Mouse (Mus musculus) bone marrow macrophage, adult 2 months (primary cell): ENCODE results near the gene Ip6k3. TPM values are rescaled to one million over a fixed set of nuclear protein-coding genes. Genes with fewer than 3 reads are reported as not detected.

ENCODE experiments used
- H3K27ac ChIP-seq: 2 replicates; pipeline ENCODE4 v1.5.1; 2012; ENCODE audit warnings: low read depth, low read length; ENCODE audit not compliant: insufficient read depth
- H3K4me1 ChIP-seq: 2 replicates; pipeline ENCODE4 v1.6.1; 2012; ENCODE audit warnings: low read length; ENCODE audit not compliant: control insufficient read depth, insufficient read depth
- H3K4me3 ChIP-seq: 2 replicates; pipeline ENCODE4 v1.5.1; 2012; ENCODE audit warnings: mild to moderate bottlenecking, low read length, moderate library complexity; ENCODE audit not compliant: insufficient read depth
- CTCF ChIP-seq: IDR thresholded peaks from 2 replicates; pipeline ENCODE4 v1.5.1; 2012; ENCODE audit warnings: low read depth, mild to moderate bottlenecking, low read length, moderate library complexity
- POLR2A ChIP-seq: IDR thresholded peaks from 2 replicates; pipeline ENCODE4 v1.6.1; 2012; ENCODE audit warnings: mild to moderate bottlenecking, low read depth, low read length, borderline replicate concordance
- polyA plus RNA-seq: library from polyadenylated mRNA; stranded (reverse); fragments of >200 nt; gene quantifications from 2 replicates; pipeline ENCODE4 v1.2.4, GENCODE M21; 2012; ENCODE audit not compliant: missing spikeins, insufficient read depth, insufficient read length

The Ip6k3 gene
- polyA plus RNA-seq, 1 experiment: not detected

DNA sequence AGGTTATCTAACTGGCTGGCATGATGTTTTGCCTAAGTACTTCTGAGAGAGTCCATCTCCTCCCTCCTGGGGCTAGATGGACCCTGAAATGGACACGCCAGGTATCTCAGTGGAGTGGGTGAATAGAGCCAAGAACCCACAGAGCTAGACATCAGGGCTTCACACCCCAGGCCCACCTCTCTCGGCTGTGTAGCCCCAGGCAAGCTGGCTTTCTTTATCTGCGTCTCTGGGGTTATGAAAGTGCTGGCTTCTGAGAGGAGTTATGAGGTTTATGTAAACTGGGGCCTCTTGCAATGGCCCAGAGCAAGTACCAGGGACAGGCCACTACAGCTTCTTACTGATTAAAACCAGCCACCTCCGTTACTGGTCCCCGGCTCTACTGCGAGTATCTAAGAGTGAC, 12.7 kb downstream of the Ip6k3 start:
- no peak overlapping the region for H3K27ac ChIP-seq
- no peak for TF ChIP-seq POLR2A
- no peak for TF ChIP-seq CTCF
- no peak overlapping the region for H3K4me3 ChIP-seq
- H3K4me1 ChIP-seq: no peaks in the 10 kb centered on the region

DNA sequence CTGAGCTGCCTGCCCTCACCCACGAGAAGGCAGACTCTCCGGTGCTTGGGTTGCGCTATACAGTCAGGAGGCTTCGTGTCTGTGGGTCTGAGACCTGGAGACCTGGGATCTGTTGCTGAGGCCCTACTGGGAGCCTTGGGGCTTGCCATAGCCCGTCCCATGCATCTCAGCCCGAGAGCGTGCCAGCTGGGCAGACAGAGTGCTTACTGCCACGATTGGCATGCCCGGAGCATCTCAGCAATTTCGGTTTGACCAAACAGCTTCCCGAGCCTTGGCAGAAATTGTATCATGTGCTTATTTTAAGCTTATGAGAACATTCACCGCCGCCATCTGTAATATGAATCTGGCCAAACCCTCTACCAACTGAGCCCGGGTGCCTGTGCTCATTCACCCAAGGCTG, 13.3 kb downstream of the Ip6k3 start:
- H3K27ac ChIP-seq: no peak overlapping the region
- no peak for TF ChIP-seq CTCF
- TF ChIP-seq POLR2A: no peak
- H3K4me3 ChIP-seq: no peak overlapping the region
- no peaks in the 10 kb centered on the region for H3K4me1 ChIP-seq

DNA sequence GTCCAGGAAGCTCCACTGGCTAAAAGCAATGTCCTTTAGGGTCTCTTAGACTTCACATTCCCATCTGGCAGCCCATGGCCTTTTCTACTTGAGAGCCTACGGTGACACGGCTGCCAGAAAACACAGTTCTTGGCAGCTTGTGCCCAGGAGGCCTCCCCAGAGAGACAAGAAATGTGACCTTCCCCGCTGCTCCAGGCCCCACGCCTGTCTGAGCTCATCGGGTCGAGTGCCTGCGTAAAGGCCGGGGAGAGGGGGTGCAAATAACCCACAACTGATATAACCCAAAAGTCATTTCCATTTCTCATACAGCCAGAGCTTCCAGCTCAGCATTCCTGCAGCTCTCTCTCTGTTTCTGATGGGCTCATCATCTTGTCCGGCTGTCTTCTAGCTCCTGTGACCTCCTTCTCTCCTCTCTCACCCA, 13.8 kb downstream of the Ip6k3 start:
- Histone ChIP-seq H3K27ac (no peak overlapping the region), H3K4me3 (no peak overlapping the region), H3K4me1 (no peaks in the 10 kb centered on the region)
- no peak for TF ChIP-seq CTCF
- TF ChIP-seq POLR2A: no peak

DNA sequence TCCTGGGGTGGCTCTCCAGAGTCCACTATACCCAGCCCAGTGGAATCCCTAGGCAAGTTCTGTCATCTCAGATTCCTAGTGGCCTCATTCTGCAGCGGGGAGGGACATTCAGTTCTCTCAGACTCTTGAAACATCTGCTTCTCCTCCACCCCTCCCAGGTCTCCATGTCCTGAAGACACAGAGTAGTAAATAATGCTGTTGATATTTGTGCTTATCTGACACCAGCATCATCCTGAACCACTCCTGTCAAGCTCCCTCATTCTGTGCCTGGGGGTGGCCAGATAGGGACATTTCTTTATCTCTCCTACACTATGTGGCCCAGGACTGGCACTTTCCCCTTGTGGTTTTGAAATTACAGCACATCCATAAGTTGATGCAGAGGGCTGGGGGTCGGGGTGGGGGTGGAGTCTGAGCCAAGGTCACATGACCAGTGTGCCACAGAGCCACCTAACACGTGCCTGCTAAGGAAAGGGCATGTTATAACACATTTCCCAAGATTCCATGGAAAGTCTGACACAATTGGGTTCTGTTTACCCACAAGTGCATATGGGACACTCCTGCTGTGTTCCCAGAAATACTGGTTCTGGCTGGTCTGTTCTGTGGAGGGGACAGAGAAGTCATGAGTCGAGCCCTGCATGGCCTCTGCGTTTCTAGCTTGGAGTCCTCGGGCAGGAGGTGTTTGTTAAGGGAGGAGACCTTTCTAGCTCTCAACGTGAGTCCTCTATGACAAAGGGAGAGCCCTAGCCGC, 14.4 kb downstream of the Ip6k3 start:
- no peaks in the 10 kb centered on the region for H3K4me1 ChIP-seq
- H3K4me3 ChIP-seq: no peak overlapping the region
- H3K27ac ChIP-seq: no peak overlapping the region
- no peak for TF ChIP-seq POLR2A
- no peak for TF ChIP-seq CTCF

DNA sequence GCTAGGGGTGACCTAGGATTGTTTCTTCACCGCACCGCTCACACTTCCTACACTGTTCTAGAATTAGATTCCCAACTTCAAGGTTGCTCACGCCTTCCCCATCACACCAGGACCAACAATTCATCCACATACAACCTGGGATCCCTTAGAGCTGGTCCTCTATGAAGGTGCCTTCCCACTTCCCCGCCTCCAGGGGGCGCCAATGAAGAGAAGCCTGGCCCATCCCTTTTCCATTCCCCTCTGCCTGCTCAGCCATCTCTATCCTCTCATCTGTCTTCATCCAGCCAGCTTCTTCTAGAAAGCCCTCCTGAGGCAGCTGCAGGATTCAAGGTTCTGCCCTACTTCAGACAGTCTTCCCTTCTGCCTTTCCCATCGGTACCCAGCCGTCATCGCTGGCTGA, 16.2 kb downstream of the Ip6k3 start:
- TF ChIP-seq CTCF (peak; percentile 53; the same call in 1 of the 2 replicates), POLR2A (no peak)
- H3K4me1 ChIP-seq: no peaks in the 10 kb centered on the region
- no peak overlapping the region for H3K27ac ChIP-seq
- no peak overlapping the region for H3K4me3 ChIP-seq

DNA sequence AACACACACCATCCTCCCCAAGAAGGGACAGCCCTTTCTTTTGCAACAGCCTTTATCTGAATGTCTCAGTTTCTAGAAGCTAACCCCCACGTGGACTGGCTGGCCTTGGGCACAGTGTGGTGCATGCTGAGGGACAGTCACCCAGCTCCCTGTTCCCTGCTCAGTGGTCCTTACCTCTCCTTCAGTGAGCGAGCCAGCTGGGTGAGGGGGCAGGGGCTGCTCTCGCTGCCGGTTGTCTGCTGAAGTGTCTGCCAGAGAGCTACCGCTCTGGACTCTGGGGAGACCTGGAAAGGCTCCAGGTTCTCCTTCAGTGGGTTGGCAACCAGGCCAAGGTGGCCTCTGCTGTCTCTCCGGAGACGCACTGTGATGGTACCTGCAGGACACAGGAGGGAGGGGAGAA, 16.7 kb downstream of the Ip6k3 start:
- TF ChIP-seq POLR2A: no peak
- no peak for TF ChIP-seq CTCF
- no peaks in the 10 kb centered on the region for H3K4me1 ChIP-seq
- no peak overlapping the region for H3K27ac ChIP-seq
- no peak overlapping the region for H3K4me3 ChIP-seq

DNA sequence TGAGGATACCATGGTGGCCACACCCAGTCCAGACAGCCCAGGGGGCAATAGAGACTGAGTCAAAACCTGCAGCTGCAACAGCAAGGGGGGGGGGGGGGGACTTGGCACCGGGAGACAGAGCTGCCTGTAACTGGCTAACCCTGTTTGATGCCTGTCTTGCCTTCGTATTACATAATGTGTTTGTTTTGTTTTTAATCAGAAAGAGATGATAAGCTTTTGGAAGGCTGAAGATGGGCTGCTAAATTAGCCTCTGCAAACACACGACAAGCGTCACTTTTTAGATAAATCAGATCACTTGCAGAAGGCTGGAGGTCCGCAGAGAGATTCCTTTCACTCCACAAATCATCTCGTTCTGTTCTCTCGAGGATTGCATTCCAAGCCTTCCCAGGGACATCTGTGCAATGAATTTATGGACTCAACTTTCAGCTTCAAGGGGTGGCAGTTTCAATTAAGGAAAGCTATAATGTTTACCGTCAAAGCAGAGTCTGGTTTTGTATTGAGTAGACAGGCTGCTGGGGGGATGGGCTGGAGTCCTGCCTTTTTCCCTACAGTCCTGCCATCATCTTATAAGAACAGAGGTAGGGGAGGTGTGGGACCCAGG, 21.2 kb downstream of the Ip6k3 start:
- Histone ChIP-seq H3K4me3 (no peak overlapping the region), H3K4me1 (peaks cover 3% of the 10 kb centered on the region; the same call in 1 of the 2 replicates), H3K27ac (no peak overlapping the region)
- TF ChIP-seq CTCF: no peak

DNA sequence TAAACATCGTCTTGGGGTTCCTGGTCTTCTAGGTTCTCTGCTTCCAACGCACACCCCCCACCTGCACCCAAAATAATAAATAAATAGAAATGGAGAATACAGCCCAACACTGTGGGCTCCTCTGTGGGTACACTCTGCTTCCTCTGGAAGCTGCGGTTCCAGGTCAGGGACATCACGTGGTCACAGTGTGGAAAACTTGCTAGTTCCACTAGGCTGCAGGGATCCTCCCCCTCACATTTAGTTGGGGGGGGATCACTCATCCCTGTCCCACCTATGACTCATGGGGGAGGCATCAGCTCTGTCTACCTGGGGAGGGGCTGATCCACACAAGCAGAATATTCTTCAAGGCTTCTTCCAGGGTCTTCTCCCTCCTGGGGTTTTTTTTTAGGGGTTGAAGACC, 23.4 kb downstream of the Ip6k3 start:
- Histone ChIP-seq H3K27ac (no peak overlapping the region), H3K4me3 (no peak overlapping the region), H3K4me1 (peaks cover 3% of the 10 kb centered on the region; the same call in 1 of the 2 replicates)
- no peak for TF ChIP-seq CTCF
- TF ChIP-seq POLR2A: no peak

DNA sequence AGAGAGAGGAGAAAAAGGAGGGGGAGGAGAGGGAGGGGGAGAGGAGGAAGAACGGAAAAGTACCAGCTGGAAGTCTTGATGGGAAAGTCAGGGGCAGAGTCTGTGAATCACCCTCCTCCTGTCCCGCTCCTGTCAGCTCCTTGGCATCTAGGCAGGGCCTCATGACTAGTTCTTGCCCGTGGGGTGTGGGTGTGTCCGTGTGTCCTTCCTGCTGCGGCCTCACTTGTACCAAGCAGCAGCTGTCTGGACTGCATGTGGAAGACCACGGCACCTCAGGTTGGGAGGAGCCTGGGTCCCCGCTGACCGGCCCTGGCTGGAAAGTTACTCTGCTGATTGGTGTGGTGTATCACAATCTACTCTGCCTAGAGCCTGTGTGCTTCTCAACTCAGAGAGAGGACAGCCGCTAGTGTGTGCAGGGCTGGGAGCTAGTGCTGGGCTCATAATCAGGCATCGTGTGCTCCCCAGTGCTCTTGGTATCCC, 25.6 kb downstream of the Ip6k3 start:
- TF ChIP-seq POLR2A (no peak), CTCF (no peak)
- peaks cover 3% of the 10 kb centered on the region; the same call in 1 of the 2 replicates for H3K4me1 ChIP-seq
- no peak overlapping the region for H3K27ac ChIP-seq
- no peak overlapping the region for H3K4me3 ChIP-seq

DNA sequence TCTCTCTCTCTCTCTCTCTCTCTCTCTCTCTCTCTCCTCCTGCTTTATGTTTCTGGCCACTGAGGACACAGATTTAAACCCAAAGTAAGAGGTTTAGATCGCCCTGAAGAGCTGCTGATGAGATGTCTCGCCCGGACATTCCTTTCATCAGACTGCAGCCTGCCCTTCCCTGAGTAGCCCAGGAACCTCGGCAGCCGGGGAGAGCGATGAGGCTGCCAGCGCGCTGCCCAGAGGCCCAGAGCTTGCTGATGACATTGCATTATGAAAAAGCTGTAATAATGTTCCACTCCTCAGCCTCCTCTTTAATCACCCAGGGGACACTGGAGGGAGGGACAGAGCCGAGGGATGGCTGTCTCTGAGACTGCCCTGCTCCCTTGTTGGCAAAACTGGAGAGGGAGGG, 27.3 kb downstream of the Ip6k3 start:
- H3K4me3 ChIP-seq: no peak overlapping the region
- H3K4me1 ChIP-seq: peaks cover 3% of the 10 kb centered on the region; the same call in 1 of the 2 replicates
- TF ChIP-seq CTCF: no peak
- TF ChIP-seq POLR2A: no peak
- no peak overlapping the region for H3K27ac ChIP-seq
